Mouse (Mus musculus) embryonic facial prominence, embryonic 15.5 days (tissue): Measurements from ENCODE around the gene Ehd2. TPM values are rescaled to one million over a fixed set of nuclear protein-coding genes. Genes with fewer than 3 reads are reported as not detected.
"Not testable (repeated sequence)": the region's sequence is repeated elsewhere in the genome, so short reads cannot be mapped to it uniquely, and the experiment has no call there.

Experiments
- ATAC-seq: fragments of 200-750 bp; cut with Nextera tagmentation; 2 replicates; pipeline ENCODE4 v1.8.0; 2017; ENCODE audit warnings: low read depth, moderate TSS enrichment; ENCODE audit not compliant: insufficient number of reproducible peaks, low FRiP score, low TSS enrichment
- H3K27ac ChIP-seq: fragments of 300-500 bp; sonication (generic); replicated peaks from 2 replicates; pipeline ENCODE4 v1.5.1; 2015; ENCODE audit warnings: mild to moderate bottlenecking, inconsistent platforms
- H3K27me3 ChIP-seq: fragments of 300-500 bp; sonication (generic); 2 replicates; pipeline ENCODE4 v1.6.1; 2015; ENCODE audit warnings: inconsistent platforms
- H3K36me3 ChIP-seq: fragments of 300-500 bp; sonication (generic); 2 replicates; pipeline ENCODE4 v1.6.1; 2015; ENCODE audit warnings: mild to moderate bottlenecking, inconsistent platforms
- H3K4me1 ChIP-seq: fragments of 300-500 bp; sonication (generic); 2 replicates; pipeline ENCODE4 v1.6.1; 2015; ENCODE audit warnings: inconsistent platforms
- H3K4me2 ChIP-seq: fragments of 300-500 bp; sonication (generic); replicated peaks from 2 replicates; pipeline ENCODE4 v1.6.1; 2015; ENCODE audit warnings: mild to moderate bottlenecking, inconsistent platforms
- H3K4me3 ChIP-seq: fragments of 300-500 bp; sonication (generic); replicated peaks from 2 replicates; pipeline ENCODE4 v1.5.1; 2015; ENCODE audit warnings: mild to moderate bottlenecking, inconsistent platforms
- H3K9ac ChIP-seq: fragments of 300-500 bp; sonication (generic); 2 replicates; pipeline ENCODE4 v1.6.1; 2015; ENCODE audit warnings: inconsistent platforms
- H3K9me3 ChIP-seq: fragments of 300-500 bp; sonication (generic); replicated peaks from 2 replicates; pipeline ENCODE4 v1.6.1; 2016; ENCODE audit warnings: inconsistent platforms
- WGBS: fragments of 180-500 bp; shearing (Covaris S2); methylation state at CpG from one replicate; pipeline ENCODE4 v1.1.7; 2015; 5-methylcytosine and 5-hydroxymethylcytosine counted together
- polyA plus RNA-seq: library from polyadenylated mRNA; unstranded; fragments of >200 nt; fragmentation: Nextera tagmentation; extraction: Ambion mirVana; gene quantifications from 2 replicates; pipeline ENCODE4 v1.2.1, GENCODE M21; 2015

Gene Ehd2
- polyA plus RNA-seq, 1 experiment from 2014 or later: 73.3 TPM

DNA sequence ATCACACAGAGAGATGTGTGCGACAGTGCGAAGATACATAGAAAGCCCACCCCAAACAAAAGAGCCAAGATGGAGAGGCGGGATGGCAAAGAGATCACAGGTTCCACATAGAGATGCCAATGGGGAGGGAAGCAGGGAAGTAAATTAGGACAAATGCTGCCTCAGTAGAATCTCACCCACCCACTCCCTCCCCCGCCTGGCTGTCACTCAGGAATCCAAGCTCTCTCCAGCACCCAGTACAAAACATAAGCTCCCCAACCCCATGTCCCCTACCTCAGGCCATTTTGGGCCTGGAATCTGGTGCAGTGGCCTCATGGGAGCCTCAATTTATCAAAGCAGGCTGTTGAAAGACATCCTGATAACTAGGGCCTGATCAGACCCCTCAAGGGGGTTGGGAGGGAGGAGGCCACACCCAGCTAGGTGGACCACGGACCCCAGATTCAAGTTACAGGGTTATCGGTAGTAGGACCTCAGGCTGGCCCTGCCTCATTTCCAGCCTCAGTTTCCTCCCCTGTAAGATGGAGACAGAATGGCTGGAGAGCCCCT, 46.6 kb downstream of the Ehd2 start:
- ATAC-seq: no peak
- WGBS: 83% methylated on average over 6 of the region's 6 CpGs
- no peaks in the 10 kb centered on the region for H3K9me3 ChIP-seq
- peak overlapping the region; percentile 81 for H3K4me2 ChIP-seq
- H3K27ac ChIP-seq: no peak overlapping the region
- peak overlapping the region; percentile 80 for H3K4me3 ChIP-seq
- H3K27me3 ChIP-seq: no peaks in the 10 kb centered on the region
- peak overlapping the region; percentile 86 for H3K9ac ChIP-seq
- H3K4me1 ChIP-seq: peaks cover 20% of the 10 kb centered on the region
- peaks cover 35% of the 10 kb centered on the region for H3K36me3 ChIP-seq

DNA sequence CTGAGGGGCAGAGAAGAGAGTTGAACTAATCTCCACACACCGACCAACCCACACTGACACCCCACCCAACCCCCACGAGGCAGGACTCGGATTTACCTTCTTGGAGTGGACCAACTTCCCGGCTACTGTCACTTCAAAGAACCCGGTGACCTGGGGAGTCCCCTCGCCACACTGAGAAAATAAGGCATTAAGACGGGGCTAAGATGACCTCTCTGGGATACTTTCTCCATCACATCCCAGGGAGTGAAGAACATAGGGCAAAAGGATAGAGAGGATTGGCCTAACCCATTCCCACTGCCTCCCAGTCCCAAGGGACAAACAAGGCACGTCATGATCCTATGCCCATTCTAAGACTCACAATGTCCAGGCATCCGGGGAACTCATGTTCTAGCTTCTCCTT, 47.4 kb downstream of the Ehd2 start:
- peak overlapping the region; percentile 81; the same call in 1 of the 2 replicates for H3K4me2 ChIP-seq
- H3K9ac ChIP-seq: no peak overlapping the region
- WGBS: 93% methylated on average over 9 of the region's 9 CpGs
- H3K27ac ChIP-seq: no peak overlapping the region
- no peak overlapping the region for H3K4me3 ChIP-seq
- H3K4me1 ChIP-seq: peaks cover 20% of the 10 kb centered on the region
- no peak for ATAC-seq
- peaks cover 35% of the 10 kb centered on the region for H3K36me3 ChIP-seq
- H3K27me3 ChIP-seq: no peaks in the 10 kb centered on the region
- no peaks in the 10 kb centered on the region for H3K9me3 ChIP-seq

DNA sequence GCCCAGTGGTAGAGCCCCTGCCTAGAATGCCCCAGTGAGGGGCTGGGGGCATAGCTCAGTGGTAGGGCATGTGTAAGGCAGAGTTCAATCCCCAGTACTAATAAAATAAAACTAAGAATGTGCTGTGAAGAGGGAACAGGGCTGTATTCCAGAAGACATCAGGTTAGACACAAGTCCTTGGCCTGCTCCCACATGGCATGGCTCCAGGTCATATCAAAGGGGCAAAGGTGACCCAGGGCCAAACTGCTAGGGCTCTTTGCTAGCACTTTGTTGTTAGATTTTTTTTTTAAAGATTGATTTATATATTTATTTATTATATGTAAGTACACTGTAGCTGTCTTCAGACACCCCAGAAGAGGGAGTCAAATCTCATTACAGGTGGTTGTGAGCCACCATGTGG, 49.0 kb downstream of the Ehd2 start:
- H3K4me1 ChIP-seq: peaks cover 20% of the 10 kb centered on the region
- peaks cover 35% of the 10 kb centered on the region for H3K36me3 ChIP-seq
- no peak overlapping the region for H3K4me3 ChIP-seq
- no peaks in the 10 kb centered on the region for H3K9me3 ChIP-seq
- H3K4me2 ChIP-seq: no peak overlapping the region
- ATAC-seq: no peak
- H3K27me3 ChIP-seq: no peaks in the 10 kb centered on the region
- H3K27ac ChIP-seq: no peak overlapping the region
- H3K9ac ChIP-seq: no peak overlapping the region

DNA sequence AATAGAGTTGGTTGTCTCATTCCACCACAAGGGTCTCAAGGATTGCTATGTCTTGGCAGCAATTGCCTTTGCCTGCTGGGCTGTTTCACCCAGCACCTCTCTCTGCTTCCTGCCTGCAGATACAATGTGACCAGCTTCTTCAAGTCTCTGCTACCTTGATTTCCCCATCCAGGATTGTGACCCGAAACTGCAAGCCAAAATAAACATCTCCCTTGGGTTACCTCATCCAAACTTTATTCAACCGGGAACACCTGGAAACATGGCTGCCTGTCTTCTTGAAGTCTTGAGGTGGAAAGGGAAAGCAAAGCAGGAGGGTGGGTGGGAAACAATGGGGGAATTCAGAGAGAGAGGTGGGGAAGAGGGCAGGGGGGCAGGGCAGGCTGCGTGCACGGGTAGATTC, 50.4 kb downstream of the Ehd2 start:
- Histone ChIP-seq H3K9me3 (no peaks in the 10 kb centered on the region), H3K9ac (no peak overlapping the region), H3K4me3 (no peak overlapping the region), H3K4me2 (no peak overlapping the region), H3K27ac (no peak overlapping the region), H3K36me3 (peaks cover 35% of the 10 kb centered on the region), H3K4me1 (peaks cover 13% of the 10 kb centered on the region), H3K27me3 (no peaks in the 10 kb centered on the region)
- ATAC-seq: no peak
- 73% methylated on average over 4 of the region's 4 CpGs for WGBS

DNA sequence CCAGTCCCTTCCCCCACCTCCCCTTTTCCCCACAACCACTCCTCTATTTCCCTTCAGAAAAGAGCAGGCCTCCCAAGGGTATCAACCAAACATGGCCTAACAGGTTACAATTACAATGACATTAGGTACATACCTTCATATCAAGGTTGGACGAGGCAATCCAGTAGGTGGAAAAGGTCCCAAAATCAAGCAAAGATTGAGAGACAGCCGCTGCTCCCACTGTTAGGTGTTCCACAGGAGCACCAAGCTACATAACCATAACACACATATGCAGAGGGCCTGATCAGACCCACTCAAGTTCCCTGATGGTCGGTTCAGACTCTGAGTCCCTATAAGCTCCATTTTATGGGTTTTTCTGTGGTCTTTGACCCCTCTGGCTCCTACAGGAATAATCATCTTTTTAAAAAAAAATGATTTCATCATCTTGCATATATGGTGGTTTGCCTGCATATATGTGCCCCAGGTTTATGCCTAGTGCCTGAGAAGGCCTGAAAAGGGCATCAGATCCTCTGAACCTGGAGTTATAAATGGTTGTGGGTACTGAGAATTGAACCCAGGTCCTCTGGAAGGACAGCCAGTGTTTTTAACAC, 51.1 kb downstream of the Ehd2 start:
- no peak for ATAC-seq
- H3K36me3 ChIP-seq: peaks cover 35% of the 10 kb centered on the region
- no peak overlapping the region for H3K4me3 ChIP-seq
- WGBS: 83% methylated on average over 3 of the region's 3 CpGs
- H3K4me1 ChIP-seq: peaks cover 13% of the 10 kb centered on the region
- no peak overlapping the region for H3K4me2 ChIP-seq
- H3K9me3 ChIP-seq: no peaks in the 10 kb centered on the region
- no peak overlapping the region for H3K9ac ChIP-seq
- H3K27me3 ChIP-seq: no peaks in the 10 kb centered on the region
- H3K27ac ChIP-seq: no peak overlapping the region

DNA sequence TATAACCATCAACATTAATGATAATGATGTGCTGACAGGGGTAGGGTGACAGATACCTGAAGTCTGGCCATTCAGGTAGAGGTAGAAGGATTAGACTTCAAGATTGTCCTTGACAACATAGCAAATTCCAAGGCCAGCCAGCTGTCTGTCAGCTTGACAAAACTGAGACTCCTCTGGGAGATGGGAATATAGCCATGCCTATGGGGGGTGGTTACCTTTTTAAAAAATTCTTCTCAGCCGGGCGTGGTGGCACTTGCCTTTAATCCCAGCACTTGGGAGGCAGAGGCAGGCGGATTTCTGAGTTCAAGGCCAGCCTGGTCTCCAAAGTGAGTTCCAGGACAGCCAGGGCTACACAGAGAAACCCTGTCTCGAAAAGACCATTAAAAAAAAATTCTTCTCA, 51.7 kb downstream of the Ehd2 start:
- H3K27me3 ChIP-seq, H3K4me2 ChIP-seq, H3K9ac ChIP-seq, H3K27ac ChIP-seq, H3K4me3 ChIP-seq, ATAC-seq, H3K9me3 ChIP-seq, H3K4me1 ChIP-seq: not testable (repeated sequence)
- H3K36me3 ChIP-seq: peaks cover 35% of the 10 kb centered on the region
- 81% methylated on average over 4 of the region's 4 CpGs for WGBS

DNA sequence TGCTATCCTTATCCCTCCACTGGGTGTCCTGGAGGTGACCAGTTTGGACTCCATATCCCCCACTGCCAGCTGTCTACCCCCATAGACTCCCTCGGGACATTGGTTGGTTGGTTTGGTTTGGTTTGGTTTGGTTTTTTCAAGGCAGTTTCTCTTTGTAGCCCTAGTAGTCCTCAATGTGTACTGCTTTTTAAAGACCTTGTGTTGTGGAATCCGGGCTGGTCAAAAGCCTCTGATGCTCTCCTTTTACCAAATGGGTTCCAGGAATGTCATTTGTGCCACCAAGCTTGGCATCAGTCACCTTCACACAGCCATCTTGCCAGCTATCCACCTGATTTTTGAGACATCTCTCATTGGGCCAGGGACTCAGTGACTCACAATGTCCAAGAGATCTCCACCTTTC, 52.6 kb downstream of the Ehd2 start:
- H3K27ac ChIP-seq: no peak overlapping the region
- H3K4me3 ChIP-seq: no peak overlapping the region
- H3K27me3 ChIP-seq: no peaks in the 10 kb centered on the region
- no peak for ATAC-seq
- 89% methylated on average over 2 of the region's 2 CpGs for WGBS
- no peaks in the 10 kb centered on the region; the same call in 1 of the 2 replicates for H3K4me1 ChIP-seq
- H3K9me3 ChIP-seq: no peaks in the 10 kb centered on the region
- no peak overlapping the region for H3K4me2 ChIP-seq
- peaks cover 27% of the 10 kb centered on the region for H3K36me3 ChIP-seq
- H3K9ac ChIP-seq: no peak overlapping the region

DNA sequence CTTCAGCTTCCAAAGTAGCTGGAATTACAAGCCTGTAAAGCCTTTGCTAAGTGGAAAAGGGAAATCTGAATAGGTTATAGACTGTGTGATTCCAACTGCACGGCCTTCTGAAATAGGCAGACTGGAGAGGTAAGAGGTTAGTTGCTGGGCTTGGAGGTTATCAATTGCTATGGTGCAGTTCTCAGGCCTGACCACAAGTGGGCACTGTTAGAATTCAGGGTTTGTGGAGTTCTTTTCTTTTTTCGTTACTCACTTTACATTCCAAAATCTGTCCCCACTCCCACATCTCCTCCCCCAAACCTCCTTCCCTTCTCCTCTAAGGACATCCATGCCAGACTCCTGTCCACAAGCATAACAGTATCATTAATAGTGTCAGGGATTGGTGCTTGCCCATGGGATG, 53.1 kb downstream of the Ehd2 start:
- no peaks in the 10 kb centered on the region for H3K27me3 ChIP-seq
- H3K36me3 ChIP-seq: peaks cover 22% of the 10 kb centered on the region
- no peaks in the 10 kb centered on the region for H3K9me3 ChIP-seq
- no peak overlapping the region for H3K27ac ChIP-seq
- no peak overlapping the region for H3K9ac ChIP-seq
- no peak for ATAC-seq
- no peak overlapping the region for H3K4me3 ChIP-seq
- 30% methylated on average over 2 of the region's 2 CpGs for WGBS
- H3K4me2 ChIP-seq: no peak overlapping the region
- no peaks in the 10 kb centered on the region for H3K4me1 ChIP-seq

DNA sequence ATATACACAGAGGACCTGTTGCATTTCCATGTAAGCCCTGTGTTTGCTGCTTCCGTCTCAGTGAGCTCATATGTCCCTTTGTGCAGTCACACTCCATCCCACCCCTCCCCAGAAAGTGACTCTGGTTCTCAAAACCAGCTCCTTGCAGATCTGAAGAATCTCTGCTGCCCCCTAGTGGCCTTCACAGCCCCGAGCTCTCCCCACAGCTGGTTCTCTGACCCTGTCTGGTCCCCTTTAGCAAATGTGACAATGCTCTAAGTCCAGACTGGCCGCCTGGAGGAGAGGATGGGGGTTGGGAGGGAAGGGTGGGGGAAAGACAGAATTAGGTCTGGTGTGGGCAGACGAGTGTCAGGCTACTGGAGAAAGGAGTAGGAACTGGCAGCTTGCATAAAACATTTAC, 55.2 kb downstream of the Ehd2 start:
- Histone ChIP-seq H3K27me3 (no peaks in the 10 kb centered on the region), H3K36me3 (peaks cover 8% of the 10 kb centered on the region; the same call in 1 of the 2 replicates), H3K4me1 (no peaks in the 10 kb centered on the region), H3K27ac (no peak overlapping the region), H3K9ac (no peak overlapping the region), H3K9me3 (no peaks in the 10 kb centered on the region), H3K4me3 (no peak overlapping the region), H3K4me2 (no peak overlapping the region)
- ATAC-seq: no peak
- 0% methylated on average over 4 of the region's 4 CpGs for WGBS

DNA sequence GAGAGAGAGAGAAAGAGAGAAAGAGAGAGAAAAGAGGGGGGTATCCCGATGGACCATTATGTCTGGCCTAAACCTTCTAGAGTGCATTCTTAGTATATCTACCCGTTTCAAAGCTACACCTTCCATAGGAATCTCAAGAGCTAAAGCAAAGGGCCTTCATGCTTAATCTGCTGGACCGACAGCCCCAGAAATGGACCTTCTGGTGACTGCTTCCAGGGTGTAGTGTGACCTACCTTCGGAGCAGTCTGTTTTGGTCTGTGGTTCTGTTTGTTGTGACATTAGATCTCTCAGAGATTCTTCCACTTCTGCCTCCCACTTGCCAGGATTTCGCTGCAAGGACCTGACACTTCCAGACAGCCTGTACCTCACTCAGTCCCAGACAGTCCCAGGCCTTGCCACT, 56.8 kb downstream of the Ehd2 start:
- H3K9ac ChIP-seq: no peak overlapping the region
- H3K27me3 ChIP-seq: no peaks in the 10 kb centered on the region
- H3K4me1 ChIP-seq: no peaks in the 10 kb centered on the region
- no peak overlapping the region for H3K27ac ChIP-seq
- 83% methylated on average over 5 of the region's 5 CpGs for WGBS
- H3K36me3 ChIP-seq: no peaks in the 10 kb centered on the region
- no peak overlapping the region for H3K4me3 ChIP-seq
- H3K9me3 ChIP-seq: no peaks in the 10 kb centered on the region
- no peak for ATAC-seq
- no peak overlapping the region for H3K4me2 ChIP-seq

DNA sequence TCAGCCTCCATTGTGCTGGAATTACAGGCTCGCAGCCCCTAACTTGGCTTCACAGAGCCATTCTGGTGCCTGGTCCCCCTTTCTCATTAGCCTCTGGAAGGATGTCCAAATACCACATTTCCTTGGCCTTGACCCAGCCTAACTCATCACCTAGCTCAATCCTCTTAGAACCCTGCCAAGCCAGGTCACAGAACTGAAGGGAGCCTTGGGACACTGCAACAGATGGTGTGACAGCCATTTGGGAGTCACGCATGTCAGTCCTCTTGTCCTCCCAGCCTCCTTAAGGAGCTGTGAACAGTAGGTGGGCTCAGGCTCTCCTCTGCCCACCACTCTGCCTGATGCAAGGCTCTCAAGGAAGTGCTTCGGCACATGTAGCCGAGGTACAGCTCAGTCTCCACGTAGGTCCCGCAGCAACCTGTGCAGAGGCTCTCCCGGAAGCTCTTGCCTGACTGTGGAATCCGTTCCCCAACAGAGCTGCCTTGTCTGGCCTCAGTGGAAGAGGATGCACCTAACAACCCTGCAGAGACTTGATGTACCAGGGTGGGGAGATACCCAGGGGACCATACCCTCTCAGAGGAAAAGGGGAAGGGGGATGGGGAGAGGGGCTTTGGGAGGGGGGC, 59.3 kb downstream of the Ehd2 start:
- H3K4me2 ChIP-seq: no peak overlapping the region
- H3K27me3 ChIP-seq: no peaks in the 10 kb centered on the region
- H3K9ac ChIP-seq: no peak overlapping the region
- H3K4me1 ChIP-seq: no peaks in the 10 kb centered on the region
- no peak overlapping the region for H3K27ac ChIP-seq
- 74% methylated on average over 8 of the region's 8 CpGs for WGBS
- H3K9me3 ChIP-seq: no peaks in the 10 kb centered on the region
- H3K4me3 ChIP-seq: no peak overlapping the region
- ATAC-seq: no peak
- no peaks in the 10 kb centered on the region for H3K36me3 ChIP-seq

DNA sequence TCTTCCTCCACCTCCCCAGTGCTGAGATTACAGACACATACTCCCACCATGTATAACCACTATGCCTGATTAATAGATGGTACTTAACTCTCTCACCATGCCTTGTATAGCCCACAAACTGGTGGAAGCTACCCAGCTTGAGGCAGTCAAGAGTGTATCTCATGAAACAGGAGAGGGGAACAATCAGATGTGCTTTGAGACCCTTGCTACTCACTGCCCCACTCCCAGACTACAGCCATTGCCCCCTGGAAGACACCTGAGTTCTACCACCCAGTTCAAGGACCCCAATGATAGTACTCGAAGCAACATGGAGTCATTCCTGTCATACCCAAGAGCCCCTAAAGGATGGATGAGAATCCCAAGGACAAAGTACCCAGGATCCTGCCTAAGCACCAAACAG, 60.8 kb downstream of the Ehd2 start:
- Histone ChIP-seq H3K27me3 (no peaks in the 10 kb centered on the region), H3K9ac (no peak overlapping the region), H3K9me3 (no peaks in the 10 kb centered on the region), H3K36me3 (no peaks in the 10 kb centered on the region), H3K27ac (no peak overlapping the region), H3K4me3 (no peak overlapping the region), H3K4me1 (no peaks in the 10 kb centered on the region), H3K4me2 (no peak overlapping the region)
- ATAC-seq: no peak
- WGBS: 82% methylated on average over 1 of the region's 1 CpGs
